9 mouse cellular contexts compared by ENCODE assay signal in the genomic region with DNA sequence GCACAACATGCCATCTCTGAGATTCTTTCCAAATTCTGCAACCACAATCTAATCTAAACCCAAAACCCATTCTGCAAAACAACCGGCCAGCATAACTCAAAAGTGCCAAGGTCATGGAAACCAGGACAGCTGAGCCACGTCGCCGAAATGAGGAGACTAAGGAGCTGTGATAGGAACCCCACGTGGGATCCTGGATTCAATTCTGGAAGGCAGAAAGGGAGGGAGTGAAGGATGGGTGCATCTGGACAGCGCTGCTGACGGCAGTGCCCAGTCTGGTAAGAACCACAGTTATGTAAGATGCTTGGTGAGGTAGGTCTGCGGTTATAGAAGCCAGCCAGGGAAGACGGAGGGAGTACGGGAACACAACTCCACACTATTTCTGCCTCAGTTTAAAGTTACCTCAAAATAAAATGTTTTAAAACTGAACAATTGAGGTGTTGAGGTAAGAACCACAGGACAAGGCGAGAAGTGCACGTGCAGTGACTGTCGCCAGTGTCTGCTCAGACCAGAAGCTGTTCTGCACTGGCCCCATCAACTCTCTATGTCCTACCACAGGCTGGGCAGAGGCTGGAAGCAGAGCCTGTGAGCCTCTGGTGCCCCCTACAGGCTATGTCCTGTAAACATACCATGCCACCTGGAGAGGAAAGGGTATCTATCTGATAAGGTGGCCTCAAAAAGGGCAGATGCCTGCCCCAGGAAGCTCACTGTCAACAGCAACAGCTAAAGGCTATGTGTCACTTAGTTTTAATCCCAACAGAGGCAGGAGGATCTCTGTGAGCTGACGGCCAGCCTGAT. TPM values are rescaled to one million over a fixed set of nuclear protein-coding genes. Genes with fewer than 3 reads are reported as not detected.
DNase-seq lines count a peak whose midpoint lies in the region; ATAC-seq and TF ChIP-seq lines count a peak whose summit lies in the region.
"Had no signal": no experiment of that assay in that cellular context is flagged by ENCODE, and none has a peak within 500 bp of the region (broad histone marks: within the 10 kb centered on the region; RNA-seq: fewer than 3 reads in every experiment).

No protein-coding gene starts in this region.

- H3K4me1 ChIP-seq in neural tube, embryonic 15.5 days, result no peaks in the 10 kb centered on the region
- H3K4me1 ChIP-seq in midbrain, postnatal 0 days (ENCODE audit: insufficient read depth, low read length), result no peaks in the 10 kb centered on the region

- DNase-seq in neural tube, embryonic 10.5 days (ENCODE audit: extremely low spot score, low spot score), result peak; percentile 65
- peak; percentile 66 to 75 for DNase-seq in cerebellum, adult 18-20 months
- DNase-seq in gastrocnemius, adult 18-20 months (ENCODE audit: low spot score), result peak; percentile 83
- DNase-seq in induced T-regulatory cell, adult 2 months (ENCODE audit: low read depth), result peak; percentile 77
- DNase-seq in left cerebral cortex, postnatal 14 days (ENCODE audit: low spot score in 2 of 2), result peak; percentile 38 to 64
- DNase-seq in midbrain, postnatal 0 days (ENCODE audit: low spot score), result peak; percentile 59
- DNase-seq in splenic B cell, adult 2 months (ENCODE audit: low read depth, low spot score), result peak; percentile 75

- H3K4me3 ChIP-seq in neural tube, embryonic 15.5 days (replicated peaks), result no peak overlapping the region
- H3K4me3 ChIP-seq in midbrain, postnatal 0 days (ENCODE audit: low read depth, low read length), result no peak overlapping the region
- H3K4me3 ChIP-seq: myocyte had no signal

- intact Hi-C loops in left cerebral cortex, postnatal 14 days (cut with DNase I), result loop anchor here (2.0 kb wide), 1 partner anchor 49 kb away; no protein-coding TSS in a partner anchor

- peak; percentile 80 for TF ChIP-seq CTCF in midbrain, postnatal 0 days (IDR thresholded peaks at IDR 0.05)

- no peaks in the 10 kb centered on the region for H3K9me3 ChIP-seq in neural tube, embryonic 15.5 days (replicated peaks)
- H3K9me3 ChIP-seq in midbrain, postnatal 0 days (ENCODE audit: low read length), result no peaks in the 10 kb centered on the region

- 86% methylated on average over 14 of the region's 14 CpGs for WGBS in neural tube, embryonic 15.5 days
- 83% methylated on average over 14 of the region's 14 CpGs for WGBS in midbrain, postnatal 0 days

- H3K36me3 ChIP-seq in neural tube, embryonic 15.5 days, result peaks cover 56% of the 10 kb centered on the region
- peaks cover 32% of the 10 kb centered on the region for H3K36me3 ChIP-seq in midbrain, postnatal 0 days (ENCODE audit: insufficient read depth, low read length)
- peaks cover 22% of the 10 kb centered on the region for H3K36me3 ChIP-seq in splenic B cell, adult 2 months (ENCODE audit: control insufficient read depth, insufficient read depth, low read length, poor library complexity, severe bottlenecking)

- no peak overlapping the region for H3K9ac ChIP-seq in neural tube, embryonic 15.5 days (replicated peaks)
- no peak overlapping the region for H3K9ac ChIP-seq in midbrain, postnatal 0 days (replicated peaks; ENCODE audit: low read length, poor library complexity, severe bottlenecking)

- H3K4me2 ChIP-seq in neural tube, embryonic 15.5 days, result no peak overlapping the region
- H3K4me2 ChIP-seq in midbrain, postnatal 0 days (ENCODE audit: low read depth, low read length, poor library complexity, severe bottlenecking), result no peak overlapping the region

- no peaks in the 10 kb centered on the region for H3K27me3 ChIP-seq in neural tube, embryonic 15.5 days (replicated peaks)
- H3K27me3 ChIP-seq in midbrain, postnatal 0 days (ENCODE audit: insufficient read depth, low read length), result no peaks in the 10 kb centered on the region
- H3K27me3 ChIP-seq in splenic B cell, adult 2 months (ENCODE audit: control insufficient read depth, insufficient read depth, low read length, poor library complexity, severe bottlenecking), result no peaks in the 10 kb centered on the region

- no peak for ATAC-seq in neural tube, embryonic 15.5 days (ENCODE audit: low FRiP score)
- ATAC-seq in midbrain, postnatal 0 days (ENCODE audit: low FRiP score), result no peak

- H3K27ac ChIP-seq in neural tube, embryonic 15.5 days (replicated peaks), result no peak overlapping the region
- H3K27ac ChIP-seq in midbrain, postnatal 0 days (ENCODE audit: low read depth, low read length), result no peak overlapping the region

RNA-seq across cellular contexts. Expression of gene Gpx3, which starts 25.3 kb away (rescaled TPM):
- polyA plus RNA-seq in neural tube, embryonic 15.5 days (2015; fragmentation: Nextera tagmentation; extraction: Ambion mirVana), result 69.2 and 82.4 TPM in 2 replicates
- 100 to 1,000 TPM in 1 of 2 experiments, 10 to 100 TPM in 1; 98.9 to 187 TPM for total RNA-seq in gastrocnemius, adult 18-20 months (2021)
- total RNA-seq in left cerebral cortex, postnatal 14 days (2021), result 10 to 100 TPM in 1 of 2 experiments, 1 to 10 TPM in 1; 8.3 to 10.7 TPM
- total RNA-seq in midbrain, postnatal 0 days (2014; rRNA removed), result 14.6 and 23.1 TPM in 2 replicates
- polyA plus RNA-seq in midbrain, postnatal 0 days (2015; fragmentation: Nextera tagmentation; extraction: Ambion mirVana), result 69.3 and 70.3 TPM in 2 replicates

RNA-seq across cellular contexts. Expression of gene Tnip1, which starts 35.2 kb away (rescaled TPM):
- 20.0 and 23.2 TPM in 2 replicates for polyA plus RNA-seq in neural tube, embryonic 15.5 days (2015; fragmentation: Nextera tagmentation; extraction: Ambion mirVana)
- total RNA-seq in gastrocnemius, adult 18-20 months (2021), result 10 to 100 TPM; 35.9 to 36.3 TPM
- total RNA-seq in left cerebral cortex, postnatal 14 days (2021), result 10 to 100 TPM; 32.4 to 35.0 TPM
- total RNA-seq in midbrain, postnatal 0 days (2014; rRNA removed), result 19.2 and 20.9 TPM in 2 replicates
- 17.0 and 17.2 TPM in 2 replicates for polyA plus RNA-seq in midbrain, postnatal 0 days (2015; fragmentation: Nextera tagmentation; extraction: Ambion mirVana)
